Mouse (Mus musculus): Measurements from ENCODE around the gene Mrpl54.

Mrpl54 gene

DNA sequence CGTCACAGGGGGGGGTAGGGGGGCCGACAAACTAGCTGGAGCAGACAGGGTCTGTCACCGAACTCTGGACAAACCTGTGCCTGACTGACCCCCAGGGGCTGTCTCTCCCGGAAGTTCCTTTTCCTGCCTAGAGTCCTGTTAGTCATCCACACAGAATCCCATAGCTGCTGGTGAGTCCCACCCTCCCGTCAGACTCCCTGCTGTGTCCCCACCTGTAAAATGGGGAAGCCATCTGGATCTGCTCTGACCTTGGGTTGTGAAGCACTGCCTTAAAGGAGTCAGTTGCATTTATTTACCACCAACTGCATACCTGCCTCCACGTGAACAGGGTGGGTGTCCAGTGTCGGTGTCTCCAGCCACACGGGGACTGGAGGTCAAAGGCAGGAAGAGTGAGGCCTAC, 27.7 kb upstream of the Mrpl54 start:
- no peak for DNase-seq (ENCODE audit: low spot score)

- no peak for DNase-seq (ENCODE audit: low spot score)
These were observed 26.7 kb upstream of the Mrpl54 start for GRCm38 (mm10) chr10:81293334-81294030.

GRCm38 (mm10) chr10:81292554-81293333, 26.0 kb upstream of the Mrpl54 start, which contains the start of gene Pip5k1c:
Gene Pip5k1c (plus strand): TSS chr10:81292963.
- DNase-seq (ENCODE audit: low spot score) = peak; percentile 100

- DNase-seq (ENCODE audit: low spot score) = no peak
These were observed 24.9 kb upstream of the Mrpl54 start, which contains the start of gene Tjp3 for GRCm38 (mm10) chr10:81291511-81292104. Gene Tjp3 (minus strand): TSS chr10:81291581.

DNA sequence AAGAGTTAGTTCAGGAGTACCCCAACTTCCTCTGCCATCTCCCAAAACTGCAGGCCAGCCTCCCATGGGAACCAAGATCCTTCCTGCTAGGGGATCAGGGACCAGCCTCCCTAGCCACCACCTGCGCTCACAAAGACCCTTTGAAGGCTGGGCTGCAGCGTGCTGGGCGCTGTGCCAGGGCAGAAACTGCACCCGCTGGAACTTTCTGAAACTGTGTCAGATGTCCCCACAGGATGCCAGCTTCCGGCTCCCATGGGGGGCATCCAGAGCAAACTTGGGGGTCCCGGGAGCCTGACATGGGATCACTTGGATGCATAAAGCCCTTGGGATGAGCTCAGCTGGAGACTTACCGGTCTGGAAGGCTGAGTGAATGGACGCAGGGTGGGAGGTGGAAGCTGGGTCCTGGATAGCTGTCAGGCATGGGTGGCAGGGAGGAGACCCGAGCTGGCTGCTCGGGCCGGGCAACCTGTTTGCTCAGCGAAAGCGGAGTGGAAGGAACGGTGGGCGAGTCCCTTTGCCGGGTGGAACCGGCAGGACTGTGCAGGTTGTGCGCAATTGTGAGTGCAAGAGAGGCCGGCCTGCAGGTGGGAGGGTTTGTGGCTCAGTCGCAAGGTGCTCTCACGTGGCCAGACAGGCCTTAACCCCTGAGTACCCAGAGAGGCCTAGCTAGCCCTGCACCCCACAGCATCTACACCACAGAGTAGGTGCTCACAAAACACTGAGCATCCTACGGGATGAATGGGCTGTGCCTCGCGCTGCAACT, 24.1 kb upstream of the Mrpl54 start:
- peak; percentile 72 for DNase-seq (ENCODE audit: low spot score)

DNA sequence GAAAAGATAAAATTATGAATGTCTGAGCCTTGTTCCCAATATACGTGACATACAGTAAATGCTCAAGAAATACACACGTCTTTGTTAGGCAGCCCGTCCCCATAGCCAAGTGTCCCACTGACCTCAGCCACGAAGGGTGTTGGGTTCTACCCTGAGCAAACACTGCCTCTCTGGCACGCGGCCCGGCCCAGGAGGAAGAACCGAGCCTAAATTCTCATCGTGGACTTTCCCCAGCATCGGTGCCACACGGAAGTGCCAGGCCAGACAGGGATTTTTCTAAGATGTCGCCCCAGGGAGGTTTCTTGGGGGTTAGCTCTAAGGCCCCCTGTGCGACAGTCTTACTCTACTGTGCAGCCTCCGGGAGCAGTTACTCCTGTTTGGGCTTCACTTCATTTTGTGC, 23.1 kb upstream of the Mrpl54 start:
- peak; percentile 54 for DNase-seq (ENCODE audit: low spot score)

DNA sequence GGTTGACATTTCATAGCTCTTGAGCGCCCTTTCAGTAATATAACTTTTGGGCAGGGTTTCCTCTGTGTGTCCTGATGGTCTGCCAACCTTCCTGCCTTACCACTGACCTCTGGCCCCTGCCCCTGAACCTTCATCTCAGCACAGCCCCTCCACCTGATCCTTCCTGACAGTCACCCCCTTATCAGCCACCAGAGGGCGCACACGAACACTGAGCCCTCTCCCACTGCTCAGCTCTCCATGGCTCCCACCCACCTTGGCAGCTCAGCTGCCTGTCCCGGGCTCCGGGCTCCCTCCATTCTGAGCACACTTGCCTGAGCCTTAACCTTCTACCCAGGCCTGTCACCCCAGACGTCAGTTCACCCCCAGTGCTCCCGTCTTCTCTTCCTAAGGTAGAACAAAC, 22.5 kb upstream of the Mrpl54 start:
- peak; percentile 72 for DNase-seq (ENCODE audit: low spot score)

GRCm38 (mm10) chr10:81288601-81289000, 21.9 kb upstream of the Mrpl54 start:
- no peak for DNase-seq (ENCODE audit: low spot score)

- no peak for DNase-seq (ENCODE audit: low spot score)
These were observed 20.9 kb upstream of the Mrpl54 start for GRCm38 (mm10) chr10:81287513-81288157.

- DNase-seq (ENCODE audit: low spot score) = peak; percentile 48
These were observed 19.9 kb upstream of the Mrpl54 start for GRCm38 (mm10) chr10:81286586-81286985.

DNA sequence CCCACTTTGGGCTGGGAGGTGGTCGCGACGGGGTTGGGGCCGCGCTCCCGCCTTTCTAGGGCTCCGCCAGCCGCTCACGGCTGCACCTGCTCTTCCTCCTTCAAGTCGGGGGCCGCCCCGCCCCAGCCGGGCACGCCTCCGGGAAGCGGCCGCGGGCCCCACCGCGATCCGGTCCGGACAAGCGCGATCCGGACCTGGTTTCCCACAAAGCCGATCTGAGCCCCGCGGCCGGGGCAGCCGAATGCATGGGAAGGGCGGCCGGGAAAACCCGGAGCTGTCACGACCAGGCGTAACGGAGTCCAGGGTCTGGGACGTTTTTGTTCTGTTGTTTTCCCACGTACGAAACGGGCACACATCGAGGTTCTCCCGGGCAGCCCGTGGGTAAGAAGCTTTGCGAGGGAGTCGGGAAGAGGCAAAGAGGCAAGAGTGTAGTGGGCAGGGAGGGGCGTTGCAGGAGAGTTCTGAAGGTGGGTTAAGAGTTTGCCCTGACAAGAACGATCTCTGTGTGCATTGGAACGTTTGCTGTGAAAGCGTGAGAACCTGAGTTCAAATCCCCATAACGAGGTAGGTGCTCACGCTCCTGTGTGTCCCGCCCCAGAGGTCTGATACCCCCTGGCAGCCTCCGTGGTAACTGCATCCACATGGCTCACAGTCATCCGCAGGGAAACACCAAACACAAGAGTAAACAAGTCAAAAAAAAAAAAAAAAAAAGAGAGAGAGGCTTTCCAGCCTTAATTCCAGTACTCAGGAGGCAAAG, 19.1 kb upstream of the Mrpl54 start:
- DNase-seq (ENCODE audit: low spot score) = peak; percentile 93

- peak; percentile 66 for DNase-seq (ENCODE audit: low spot score)
These were observed 18.0 kb upstream of the Mrpl54 start for GRCm38 (mm10) chr10:81284719-81285118.

DNA sequence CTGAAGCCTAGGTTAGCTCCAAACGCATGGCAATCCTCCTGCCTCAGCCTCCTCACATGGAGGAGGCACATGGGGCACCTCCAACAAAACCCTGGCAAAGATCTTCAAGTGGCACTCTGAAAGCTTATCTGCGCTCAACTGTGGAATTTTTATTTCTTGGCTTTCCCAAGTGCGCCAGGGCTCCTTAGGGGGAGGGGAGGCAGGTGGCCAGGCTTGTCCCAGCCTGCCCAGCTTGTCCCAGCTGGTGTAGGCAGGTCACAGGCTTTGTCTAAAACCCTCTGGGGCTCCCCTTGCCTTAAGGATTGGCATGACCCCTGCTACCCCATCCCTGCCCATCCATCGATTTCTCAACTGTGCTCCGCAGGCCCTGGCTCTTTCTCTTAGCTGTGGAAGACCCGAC, 17.5 kb upstream of the Mrpl54 start:
- no peak for DNase-seq (ENCODE audit: low spot score)

GRCm38 (mm10) chr10:81279496-81279895, 12.8 kb upstream of the Mrpl54 start:
- no peak for DNase-seq (ENCODE audit: low spot score)

- no peak for DNase-seq (ENCODE audit: low spot score)
These were observed 10.9 kb upstream of the Mrpl54 start for GRCm38 (mm10) chr10:81277676-81278075.

- no peak for DNase-seq (ENCODE audit: low spot score)
These were observed 7.1 kb upstream of the Mrpl54 start for GRCm38 (mm10) chr10:81273842-81274241.

GRCm38 (mm10) chr10:81272356-81272755, 5.6 kb upstream of the Mrpl54 start:
- DNase-seq (ENCODE audit: low spot score) = no peak

DNA sequence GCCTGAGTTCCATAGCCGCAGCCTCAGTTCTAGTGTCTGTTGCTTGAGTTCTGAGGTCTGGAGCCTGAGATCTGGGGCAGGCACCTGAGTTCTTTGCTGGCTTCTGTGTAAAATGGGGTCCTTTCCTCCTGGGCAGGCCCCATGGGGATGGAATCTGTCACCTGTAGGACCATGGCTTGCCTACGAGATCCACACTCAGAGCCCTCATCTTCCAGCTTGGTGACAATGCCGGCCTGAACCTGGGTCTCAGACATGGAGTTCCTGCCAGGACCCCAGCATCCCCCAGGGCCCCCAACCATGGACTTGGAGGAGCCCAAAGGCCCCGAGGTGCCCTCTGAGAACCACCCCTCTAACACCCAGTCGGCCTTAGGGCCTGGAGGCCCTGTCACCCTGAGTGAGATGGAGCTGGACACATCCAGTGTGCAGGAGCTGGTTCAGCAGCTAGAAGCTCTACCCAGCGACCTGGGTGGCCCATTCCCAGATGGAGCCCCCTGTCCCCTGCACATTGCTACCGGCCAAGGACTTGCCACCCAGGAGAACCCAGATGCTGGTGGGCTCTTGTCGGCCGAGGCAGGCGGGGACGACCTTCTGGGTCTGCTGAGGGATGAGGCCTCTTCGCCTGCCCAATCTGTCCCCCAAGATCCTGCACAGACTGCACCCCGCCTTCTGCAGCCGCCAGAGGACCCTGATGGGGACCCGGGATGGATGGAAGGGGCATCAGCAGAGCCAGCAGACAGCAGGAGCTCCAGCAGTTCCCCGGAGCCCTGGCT, 2.1 kb upstream of the Mrpl54 start:
- no peak for DNase-seq (ENCODE audit: low spot score)

- DNase-seq (ENCODE audit: low spot score) = peak; percentile 93
These were observed 1.3 kb upstream of the Mrpl54 start for GRCm38 (mm10) chr10:81268056-81268455.

DNA sequence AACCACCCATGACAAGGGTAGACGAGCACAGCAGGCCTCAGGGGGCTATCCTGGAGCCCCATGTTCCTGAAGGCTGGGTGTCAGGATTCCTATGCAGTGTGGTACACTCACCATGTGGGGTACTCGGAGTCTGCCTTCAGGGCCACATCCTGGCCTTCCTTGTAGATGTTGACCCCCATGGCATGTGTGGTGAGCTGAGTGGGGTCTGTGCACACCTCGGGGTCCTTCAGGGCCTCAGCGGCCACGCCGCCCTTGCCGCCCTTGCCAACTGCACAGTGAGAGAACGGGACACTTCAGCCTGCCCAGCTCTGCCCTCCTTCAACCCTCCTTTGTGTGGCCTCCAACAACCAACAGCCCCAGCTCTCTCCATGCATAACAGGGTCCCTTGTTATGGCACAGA, 1.2 kb downstream of the Mrpl54 start:
- DNase-seq (ENCODE audit: low spot score) = no peak

Measured in lung, postnatal 25 days (tissue).